Mouse (Mus musculus): ENCODE results near the gene Usp33.

DNA sequence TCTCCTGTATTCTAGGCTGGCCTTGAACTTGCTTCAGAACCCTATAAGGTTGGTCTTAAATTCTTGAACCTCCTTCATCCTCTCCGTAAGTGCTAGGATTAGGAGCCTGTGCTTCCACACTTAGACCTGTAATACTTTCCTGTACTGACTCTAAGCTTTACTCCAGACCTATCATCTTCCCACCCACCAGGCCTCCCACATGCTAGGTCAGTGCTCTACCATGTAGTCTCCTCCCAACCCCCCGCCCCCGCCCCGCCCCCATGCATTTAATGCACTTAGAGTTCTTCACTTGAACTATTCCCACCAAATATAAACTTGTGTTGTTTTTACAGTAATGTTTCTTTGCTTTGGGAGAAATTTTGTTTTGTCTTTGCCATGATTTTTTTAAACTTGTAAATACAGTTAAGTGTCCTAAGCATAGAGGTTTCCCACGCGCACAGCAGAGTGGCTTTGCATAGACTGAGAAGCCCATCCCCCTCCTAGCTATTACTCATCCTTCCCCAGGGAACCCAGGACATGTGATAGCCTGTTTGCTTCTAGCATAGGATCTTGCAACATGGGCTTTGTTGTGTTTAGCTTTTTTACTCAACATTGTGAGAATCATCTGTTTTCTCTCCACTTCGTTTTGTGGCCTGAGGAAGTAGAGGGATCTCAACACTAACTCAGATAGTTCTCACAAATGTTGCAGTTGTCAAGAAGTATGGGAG lies 55.8 kb downstream of the Usp33 start:
- TF ChIP-seq CTCF (IDR thresholded peaks at IDR 0.05; ENCODE audit: borderline replicate concordance, extremely low read depth, insufficient read depth, insufficient read length) (no peak), POLR2A (IDR thresholded peaks at IDR 0.05; ENCODE audit: borderline replicate concordance, extremely low read depth, insufficient read depth, insufficient read length, poor library complexity, severe bottlenecking) (no peak)
